ENCODE assay signal across 15 mouse cellular contexts in genomic region chr11:102998254-102998576, GRCm38 (mm10). TPM values are rescaled to one million over a fixed set of nuclear protein-coding genes. Genes with fewer than 3 reads are reported as not detected.
DNase-seq lines count a peak whose midpoint lies in the region; ATAC-seq and TF ChIP-seq lines count a peak whose summit lies in the region.
"Had no signal": no experiment of that assay in that cellular context is flagged by ENCODE, and none has a peak within 500 bp of the region (broad histone marks: within the 10 kb centered on the region; RNA-seq: fewer than 3 reads in every experiment).

No protein-coding gene starts in this region.

- intact Hi-C loops in heart, postnatal 14 days (cut with DNase I) = no loop called here

- peak overlapping the region; percentile 91 for H3K27ac ChIP-seq in heart, embryonic 12.5 days (ENCODE audit: poor library complexity, severe bottlenecking)
- peak overlapping the region; percentile 68 for H3K27ac ChIP-seq in liver, embryonic 12.5 days
- peak overlapping the region; percentile 99 for H3K27ac ChIP-seq in MEL (ENCODE audit: control insufficient read depth, low read depth, low read length)
- peak overlapping the region; percentile 5; the same call in 1 of the 2 replicates for H3K27ac ChIP-seq in midbrain, embryonic 11.5 days (ENCODE audit: low read depth, low read length)

- peak overlapping the region; percentile 58 for H3K9ac ChIP-seq in heart, embryonic 12.5 days
- peak overlapping the region; percentile 36; the same call in 1 of the 2 replicates for H3K9ac ChIP-seq in liver, embryonic 12.5 days
- H3K9ac ChIP-seq in MEL (ENCODE audit: control insufficient read depth, low read depth, low read length, poor library complexity, severe bottlenecking) = peak overlapping the region; percentile 70
- no peak overlapping the region for H3K9ac ChIP-seq in midbrain, embryonic 11.5 days (ENCODE audit: low read length)

- peaks cover 51% of the 10 kb centered on the region for H3K36me3 ChIP-seq in heart, embryonic 12.5 days
- H3K36me3 ChIP-seq in liver, embryonic 12.5 days = peaks cover 69% of the 10 kb centered on the region
- peaks cover 5 to 23% of the 10 kb centered on the region in 2 experiments; a peak in 3 of 4 replicates for H3K36me3 ChIP-seq in MEL (ENCODE audit: control insufficient read depth in 1 of 2, insufficient read depth in 2 of 2, low read length in 2 of 2)
- peaks cover 25% of the 10 kb centered on the region for H3K36me3 ChIP-seq in midbrain, embryonic 11.5 days (ENCODE audit: control insufficient read depth, insufficient read depth, low read length)

- H3K9me3 ChIP-seq in heart, embryonic 12.5 days (replicated peaks) = no peaks in the 10 kb centered on the region
- H3K9me3 ChIP-seq in liver, embryonic 12.5 days (replicated peaks) = no peaks in the 10 kb centered on the region
- no peaks in the 10 kb centered on the region for H3K9me3 ChIP-seq in MEL (replicated peaks; ENCODE audit: insufficient read depth, low read length)
- H3K9me3 ChIP-seq in midbrain, embryonic 11.5 days (ENCODE audit: control insufficient read depth, low read length) = no peaks in the 10 kb centered on the region

- 47% methylated on average over 7 of the region's 7 CpGs for WGBS in heart, embryonic 12.5 days
- WGBS in liver, embryonic 12.5 days (ENCODE audit: insufficient replicate concordance) = 27% methylated on average over 7 of the region's 7 CpGs
- WGBS in midbrain, embryonic 11.5 days = 93% methylated on average over 7 of the region's 7 CpGs

- no peak for TF ChIP-seq RAD21 in MEL (IDR thresholded peaks at IDR 0.05; ENCODE audit: low read depth, low read length)

- no peak for DNase-seq in heart, postnatal 14 days
- no peak for DNase-seq in liver
- DNase-seq in MEL (ENCODE audit: low read depth, low spot score) = no peak
- no peak for DNase-seq in midbrain, embryonic 11.5 days (ENCODE audit: low spot score, missing footprints)
- no peak for DNase-seq in left cerebral cortex, adult 8-10 months (ENCODE audit: low spot score in 2 of 2)
- DNase-seq in layer of hippocampus, adult 9-11 months = no peak
- DNase-seq: adrenal gland, adult 8-10 months; cerebellum, postnatal 14 days; left cerebral cortex, postnatal 4 days; lung, postnatal 14 days; spleen, adult 18-20 months had no signal

- TF ChIP-seq CTCF in MEL (IDR thresholded peaks at IDR 0.05 in 2 of 3, conservative IDR thresholded peaks at IDR 0.05 in 1 of 3; ENCODE audit: control insufficient read depth in 1 of 3, insufficient read depth in 1 of 3, low read depth in 2 of 3, low read length in 3 of 3, poor library complexity in 1 of 3, severe bottlenecking in 1 of 3) = no peak

- TF ChIP-seq POLR2A in MEL (IDR thresholded peaks at IDR 0.05; ENCODE audit: control insufficient read depth in 1 of 2, insufficient read depth in 1 of 2, low read depth in 1 of 2, low read length in 2 of 2, poor library complexity in 1 of 2) = 0 out of 4 replicates have a peak, but pooled peaks of 1 of the 2 experiments have one; percentile 32

- no peak overlapping the region for H3K4me3 ChIP-seq in heart, embryonic 12.5 days
- 0 out of 2 replicates have a peak overlapping the region, but pooled peaks have one; percentile 9 for H3K4me3 ChIP-seq in liver, embryonic 12.5 days
- peak overlapping the region; percentile 20 to 41; a peak in 3 of 4 replicates for H3K4me3 ChIP-seq in MEL (ENCODE audit: control insufficient read depth in 1 of 2, insufficient read depth in 1 of 2, low read depth in 2 of 2, low read length in 2 of 2)
- no peak overlapping the region for H3K4me3 ChIP-seq in midbrain, embryonic 11.5 days (ENCODE audit: low read depth, low read length)

- TF ChIP-seq EP300 in MEL (IDR thresholded peaks at IDR 0.05; ENCODE audit: low read depth in 1 of 2, low read length in 2 of 2) = no peak

- 0 out of 2 replicates have a peak, but pooled peaks have one; percentile 23 for ATAC-seq in heart, embryonic 12.5 days (ENCODE audit: insufficient number of reproducible peaks, low FRiP score)
- no peak for ATAC-seq in liver, embryonic 12.5 days
- ATAC-seq in midbrain, embryonic 11.5 days (ENCODE audit: low FRiP score) = no peak; the same call in 1 of the 2 replicates
- ATAC-seq: Patski had no signal

- peaks cover 42% of the 10 kb centered on the region for H3K4me1 ChIP-seq in heart, embryonic 12.5 days (replicated peaks)
- H3K4me1 ChIP-seq in liver, embryonic 12.5 days = peaks cover 30% of the 10 kb centered on the region
- peaks cover 17 to 26% of the 10 kb centered on the region in 2 experiments for H3K4me1 ChIP-seq in MEL (ENCODE audit: control insufficient read depth in 1 of 2, insufficient read depth in 2 of 2, low read length in 2 of 2)
- H3K4me1 ChIP-seq in midbrain, embryonic 11.5 days (ENCODE audit: control insufficient read depth, insufficient read depth, low read length) = peaks cover 17% of the 10 kb centered on the region

- peak overlapping the region; percentile 42 for H3K4me2 ChIP-seq in heart, embryonic 12.5 days
- peak overlapping the region; percentile 52 for H3K4me2 ChIP-seq in liver, embryonic 12.5 days
- no peak overlapping the region for H3K4me2 ChIP-seq in midbrain, embryonic 11.5 days

- no peaks in the 10 kb centered on the region for H3K27me3 ChIP-seq in heart, embryonic 12.5 days (replicated peaks)
- H3K27me3 ChIP-seq in liver, embryonic 12.5 days (replicated peaks) = 0 out of 2 replicates have a peak, but pooled peaks cover under 1% of the 10 kb centered on the region
- H3K27me3 ChIP-seq in MEL (ENCODE audit: control insufficient read depth in 1 of 2, insufficient read depth in 2 of 2, low read length in 2 of 2) = no peaks in the 10 kb centered on the region
- H3K27me3 ChIP-seq in midbrain, embryonic 11.5 days (ENCODE audit: control insufficient read depth, insufficient read depth, low read length) = no peaks in the 10 kb centered on the region
- H3K27me3 ChIP-seq: Patski had no signal

- peaks cover 2% of the 10 kb centered on the region for H3K79me2 ChIP-seq in MEL (ENCODE audit: control insufficient read depth, insufficient read depth, low read length, poor library complexity)

TF ChIP-seq in MEL, 35 proteins besides CTCF, POLR2A, EP300 and RAD21:
- no peak for TF ChIP-seq NRF1 (IDR thresholded peaks at IDR 0.05; ENCODE audit: insufficient read depth, low read depth, low read length, poor library complexity, severe bottlenecking)
- TF ChIP-seq MEF2A (IDR thresholded peaks at IDR 0.05; ENCODE audit: extremely low read depth, insufficient replicate concordance, low read depth, low read length, poor library complexity, severe bottlenecking) = no peak
- TF ChIP-seq ZNF384 (IDR thresholded peaks at IDR 0.05; ENCODE audit: low read depth, low read length) = no peak
- TF ChIP-seq SMC3 (IDR thresholded peaks at IDR 0.05; ENCODE audit: low read depth, low read length) = no peak
- no peak for TF ChIP-seq POLR2AphosphoS5 (IDR thresholded peaks at IDR 0.05; ENCODE audit: borderline replicate concordance, low read depth, low read length)
- no peak for TF ChIP-seq CHD1 (IDR thresholded peaks at IDR 0.05; ENCODE audit: low read depth, low read length)
- TF ChIP-seq ETS1 (IDR thresholded peaks at IDR 0.05; ENCODE audit: low read depth, low read length) = no peak
- no peak; the same call in 1 of the 2 replicates for TF ChIP-seq NELFE (IDR thresholded peaks at IDR 0.05; ENCODE audit: low read depth, low read length)
- no peak for TF ChIP-seq E2F4 (IDR thresholded peaks at IDR 0.05; ENCODE audit: borderline replicate concordance, low read depth, low read length)
- TF ChIP-seq SIN3A (IDR thresholded peaks at IDR 0.05; ENCODE audit: low read length) = no peak
- TF ChIP-seq JUND (IDR thresholded peaks at IDR 0.05; ENCODE audit: low read depth, low read length) = no peak
- TF ChIP-seq ELF1 (IDR thresholded peaks at IDR 0.05; ENCODE audit: low read depth, low read length) = no peak
- TF ChIP-seq USF1 (IDR thresholded peaks at IDR 0.05; ENCODE audit: low read depth, low read length) = no peak
- no peak for TF ChIP-seq BHLHE40 (IDR thresholded peaks at IDR 0.05; ENCODE audit: borderline replicate concordance, low read depth, low read length)
- TF ChIP-seq KAT2A (conservative IDR thresholded peaks at IDR 0.05; ENCODE audit: low read depth, low read length) = no peak
- no peak for TF ChIP-seq TBP (IDR thresholded peaks at IDR 0.05; ENCODE audit: low read depth, low read length)

RNA-seq across cellular contexts. Expression of gene Nmt1, which starts 29.8 kb away (rescaled TPM):
- polyA plus RNA-seq in heart, embryonic 12.5 days (2016; fragmentation: Nextera tagmentation; extraction: Ambion mirVana) = 46.9 and 50.4 TPM in 2 replicates
- total RNA-seq in heart, postnatal 14 days (2021) = 10 to 100 TPM; 61.0 to 62.1 TPM
- polyA plus RNA-seq in liver, embryonic 12.5 days (2016; fragmentation: Nextera tagmentation; extraction: Ambion mirVana) = 47.9 and 54.8 TPM in 2 replicates
- 70.5 and 85.1 TPM in 2 replicates for total RNA-seq in MEL (2012; rRNA removed)
- polyA plus RNA-seq in MEL (2012; ENCODE audit: insufficient read depth in 1 of 2, insufficient read length in 2 of 2, low read depth in 1 of 2, low replicate concordance in 2 of 2, missing spikeins in 1 of 2) = 100 to 1,000 TPM in 1 of 2 experiments, 10 to 100 TPM in 1; 29.8 to 147 TPM
- 45.6 and 51.3 TPM in 2 replicates for polyA plus RNA-seq in midbrain, embryonic 11.5 days (2014; fragmentation: Nextera tagmentation; extraction: Ambion mirVana)
- 100 to 1,000 TPM; 124 to 149 (median 129) TPM for total RNA-seq in left cerebral cortex, adult 8-10 months (2022)

RNA-seq across cellular contexts. Expression of gene Dcakd, which starts 29.9 kb away (rescaled TPM):
- polyA plus RNA-seq in heart, embryonic 12.5 days (2016; fragmentation: Nextera tagmentation; extraction: Ambion mirVana) = 94.1 and 95.2 TPM in 2 replicates
- 10 to 100 TPM; 68.5 to 71.1 TPM for total RNA-seq in heart, postnatal 14 days (2021)
- 41.0 and 41.7 TPM in 2 replicates for polyA plus RNA-seq in liver, embryonic 12.5 days (2016; fragmentation: Nextera tagmentation; extraction: Ambion mirVana)
- 15.6 and 16.2 TPM in 2 replicates for total RNA-seq in MEL (2012; rRNA removed)
- 100 to 1,000 TPM in 1 of 2 experiments, 10 to 100 TPM in 1; 82.3 to 112 TPM for polyA plus RNA-seq in MEL (2012; ENCODE audit: insufficient read depth in 1 of 2, insufficient read length in 2 of 2, low read depth in 1 of 2, low replicate concordance in 2 of 2, missing spikeins in 1 of 2)
- polyA plus RNA-seq in midbrain, embryonic 11.5 days (2014; fragmentation: Nextera tagmentation; extraction: Ambion mirVana) = 238 and 259 TPM in 2 replicates
- 10 to 100 TPM; 36.7 to 45.3 (median 40.8) TPM for total RNA-seq in left cerebral cortex, adult 8-10 months (2022)

RNA-seq across cellular contexts. Expression of gene C1ql1, which starts 51.7 kb away (rescaled TPM):
- polyA plus RNA-seq in heart, embryonic 12.5 days (2016; fragmentation: Nextera tagmentation; extraction: Ambion mirVana) = 0.87 and 1.4 TPM in 2 replicates
- under 1 TPM; 0.19 to 0.20 TPM for total RNA-seq in heart, postnatal 14 days (2021)
- polyA plus RNA-seq in liver, embryonic 12.5 days (2016; fragmentation: Nextera tagmentation; extraction: Ambion mirVana) = 0.72 and 0.75 TPM in 2 replicates
- not detected in 2 replicates for total RNA-seq in MEL (2012; rRNA removed)
- polyA plus RNA-seq in MEL (2012; ENCODE audit: insufficient read depth in 1 of 2, insufficient read length in 2 of 2, low read depth in 1 of 2, low replicate concordance in 2 of 2, missing spikeins in 1 of 2) = not detected
- polyA plus RNA-seq in midbrain, embryonic 11.5 days (2014; fragmentation: Nextera tagmentation; extraction: Ambion mirVana) = 15.1 and 17.4 TPM in 2 replicates
- total RNA-seq in left cerebral cortex, adult 8-10 months (2022) = 10 to 100 TPM; 12.9 to 18.8 (median 15.5) TPM
- total RNA-seq: granulocyte monocyte progenitor cell, adult 5-6 weeks had no signal

Comparison
In these comparisons a context has a peak if more than half of its experiments do, and no peak if none do; other contexts are left out.
1. H3K27ac ChIP-seq: peak in every context shown above with its lines; median percentile 99 in MEL; 91 in heart, embryonic 12.5 days; 68 in liver, embryonic 12.5 days; 5 in midbrain, embryonic 11.5 days.
2. H3K4me3 ChIP-seq: peak in liver, embryonic 12.5 days (single experiment) and MEL (2 of 2); none in heart, embryonic 12.5 days (single experiment) and midbrain, embryonic 11.5 days (single experiment).